Mouse (Mus musculus): ENCODE results near the gene Bub1.

GRCm38 (mm10) chr2:127831401-127832102 lies at the start of gene Bub1:
- TF ChIP-seq CTCF (IDR thresholded peaks at IDR 0.05; ENCODE audit: low read depth, low read length) (no peak), GATA1 (IDR thresholded peaks at IDR 0.05; ENCODE audit: borderline replicate concordance, low read length) (no peak), GATA2 (IDR thresholded peaks at IDR 0.05; ENCODE audit: borderline replicate concordance, low read depth, low read length) (no peak), TAL1 (conservative IDR thresholded peaks at IDR 0.05; ENCODE audit: low read depth, low read length) (no peak), POLR2AphosphoS5 (IDR thresholded peaks at IDR 0.05; ENCODE audit: insufficient replicate concordance, low read depth, low read length) (no peak)

All from G1E (cell line).